Mouse (Mus musculus) heart, adult 18-20 months (tissue): ENCODE measurements around the gene Tiam2. TPM values are rescaled to one million over a fixed set of nuclear protein-coding genes. Genes with fewer than 3 reads are reported as not detected.
A peak's percentile ranks its signal among the peaks of the same experiment; 100 is the strongest.

Experiments used
- DNase-seq, 2 experiments: peaks; one replicate each; pipeline ENCODE4 v3.0.0; 2021 to 2022; ENCODE audit warnings: mixed read lengths in 1 of 2
- total RNA-seq, 2 experiments: library from RNA; stranded (reverse); gene quantifications; 2 replicates each; pipeline ENCODE4 v1.2.3; 2021

Tiam2 gene
- total RNA-seq, 2 experiments from 2014 or later = 2.7 to 3.3 TPM

GRCm38 (mm10) chr17:3498086-3498485 lies 171.7 kb downstream of the Tiam2 start:
- DNase-seq = no peak

- no peak for DNase-seq
Measured at GRCm38 (mm10) chr17:3498580-3498979, 172.2 kb downstream of the Tiam2 start.

GRCm38 (mm10) chr17:3499468-3499867 lies 173.1 kb downstream of the Tiam2 start:
- no peak for DNase-seq

GRCm38 (mm10) chr17:3500076-3500475 lies 173.7 kb downstream of the Tiam2 start:
- no peak for DNase-seq

GRCm38 (mm10) chr17:3500936-3501335 lies 174.6 kb downstream of the Tiam2 start:
- DNase-seq = no peak

- DNase-seq = no peak
Measured at GRCm38 (mm10) chr17:3505711-3506110, 179.3 kb downstream of the Tiam2 start.

DNA sequence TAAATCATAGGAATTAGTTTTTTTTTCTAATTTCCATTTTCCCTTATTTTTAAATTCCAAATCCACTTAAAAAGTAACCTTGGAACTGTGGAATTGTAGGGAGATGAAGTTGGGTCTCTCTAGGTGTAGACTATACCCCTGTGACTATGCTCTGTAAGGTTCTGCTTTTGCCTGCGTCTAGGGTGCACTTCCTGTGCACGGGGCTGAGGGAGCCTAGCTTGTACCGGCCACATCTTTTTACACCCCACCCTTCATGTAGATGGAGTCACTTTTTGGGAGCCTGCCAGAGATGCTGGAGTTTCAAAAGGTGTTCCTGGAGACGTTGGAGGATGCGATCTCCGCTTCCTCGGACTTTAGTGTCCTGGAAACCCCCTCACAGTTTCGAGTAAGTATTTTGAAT lies 180.1 kb downstream of the Tiam2 start:
- DNase-seq = no peak

DNA sequence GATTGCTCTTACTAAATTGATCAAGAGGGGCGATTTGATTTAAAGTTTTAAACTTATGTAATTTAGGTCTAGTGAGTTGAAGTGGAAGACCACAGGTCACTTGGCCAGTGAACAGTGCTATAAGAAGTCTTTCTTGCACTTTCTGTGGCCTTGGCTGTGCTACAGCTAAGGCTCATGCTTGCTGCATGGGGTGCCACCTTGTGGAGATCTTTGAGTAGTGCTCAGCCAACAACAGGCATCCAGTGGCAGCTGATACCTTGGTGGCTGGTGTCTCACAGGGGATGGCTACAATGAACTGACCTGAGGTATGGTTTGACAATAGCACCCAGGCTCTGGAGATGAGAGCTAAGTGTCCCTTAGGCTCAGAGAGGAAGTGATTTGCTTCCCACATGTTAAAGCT lies 183.5 kb downstream of the Tiam2 start:
- peak; percentile 42 to 73 for DNase-seq

DNA sequence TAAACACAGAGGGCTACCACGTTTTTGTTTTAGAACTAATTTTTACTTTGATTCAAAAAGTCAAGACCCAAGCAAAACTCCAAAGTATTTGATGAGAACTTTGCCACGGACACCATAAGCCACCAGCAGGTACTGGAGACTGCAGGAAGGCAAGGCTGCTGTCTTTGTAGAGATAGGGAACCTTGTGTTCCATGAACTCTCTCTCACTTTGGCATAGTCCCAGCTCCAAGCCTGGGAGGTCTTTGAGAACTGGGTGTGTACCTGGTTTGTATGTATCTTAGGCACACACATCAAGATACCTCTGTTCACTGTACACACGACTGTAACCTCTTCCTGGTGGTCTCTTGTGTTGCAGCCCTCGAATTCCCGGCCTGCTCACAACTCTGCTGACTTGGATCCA lies 187.9 kb downstream of the Tiam2 start:
- DNase-seq = no peak

DNA sequence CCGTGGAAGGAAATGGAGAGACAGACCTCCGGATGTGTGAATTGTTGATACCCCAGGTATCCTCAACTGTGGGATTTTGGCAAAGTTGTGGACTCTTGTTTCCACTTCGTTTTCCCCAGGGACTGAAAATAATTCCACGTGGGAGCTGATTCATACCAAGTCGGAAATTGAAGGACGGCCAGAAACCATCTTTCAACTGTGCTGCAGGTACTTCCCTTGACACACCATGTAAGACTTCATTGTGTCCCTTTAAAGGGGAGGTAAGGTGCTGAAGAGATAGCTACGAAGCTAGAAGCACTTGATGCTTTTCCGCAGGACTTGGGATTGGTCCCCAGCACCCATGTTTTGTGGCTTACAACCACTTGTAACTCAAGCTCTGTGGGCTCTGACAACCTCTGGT lies 189.5 kb downstream of the Tiam2 start:
- DNase-seq = no peak

DNA sequence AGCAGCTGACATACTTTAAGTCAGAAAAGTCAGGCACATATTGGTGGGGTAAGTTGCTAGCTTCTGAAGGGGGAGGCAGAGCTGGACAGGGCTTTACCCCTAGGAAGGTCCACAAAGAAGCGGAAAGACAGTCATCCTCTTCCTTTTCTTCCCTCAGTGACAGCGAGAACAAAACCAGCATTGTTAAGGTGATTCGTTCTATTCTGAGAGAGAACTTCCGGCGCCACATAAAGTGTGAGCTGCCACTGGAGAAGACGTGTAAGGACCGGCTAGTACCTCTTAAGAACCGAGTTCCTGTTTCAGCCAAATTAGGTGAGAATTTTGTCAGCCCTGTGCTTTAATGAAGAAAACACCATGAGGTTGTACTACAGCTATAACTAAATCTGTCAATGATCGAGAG lies 190.0 kb downstream of the Tiam2 start:
- no peak for DNase-seq

- no peak for DNase-seq
Measured at GRCm38 (mm10) chr17:3520344-3520743, 194.0 kb downstream of the Tiam2 start.

DNA sequence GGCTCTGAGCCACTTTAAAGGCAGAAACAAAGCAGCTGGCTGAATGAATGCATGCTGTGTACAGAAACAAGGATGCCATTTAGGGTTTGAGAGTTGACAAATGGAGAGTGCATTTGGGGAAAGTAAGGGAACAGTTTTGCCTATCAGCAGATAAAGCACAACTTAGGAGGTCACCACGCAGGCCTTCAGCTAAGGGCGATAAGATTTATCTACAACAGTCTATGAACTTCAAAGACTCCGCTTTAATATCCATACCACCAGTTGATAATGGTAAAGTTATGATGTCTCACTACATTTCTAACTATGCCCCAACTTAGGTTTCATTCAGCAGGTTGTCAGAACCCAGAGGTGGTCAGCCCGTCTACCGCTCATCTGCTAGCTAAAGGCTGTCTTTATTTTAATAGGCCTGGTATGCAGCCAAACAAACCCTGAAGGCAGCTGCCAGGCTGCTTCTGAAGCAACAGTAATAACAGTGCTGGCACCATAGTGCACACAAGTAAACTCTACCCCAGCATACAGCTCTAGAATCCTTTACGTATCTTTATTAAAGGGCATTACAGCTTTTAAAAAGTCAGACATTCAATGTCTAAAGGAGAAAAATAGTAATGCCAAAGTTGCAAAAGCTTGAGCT lies 201.6 kb downstream of the Tiam2 start:
- DNase-seq = peak in 1 of 2 experiments; percentile 6

GRCm38 (mm10) chr17:3529523-3529922 lies 203.2 kb downstream of the Tiam2 start:
- DNase-seq = no peak

DNA sequence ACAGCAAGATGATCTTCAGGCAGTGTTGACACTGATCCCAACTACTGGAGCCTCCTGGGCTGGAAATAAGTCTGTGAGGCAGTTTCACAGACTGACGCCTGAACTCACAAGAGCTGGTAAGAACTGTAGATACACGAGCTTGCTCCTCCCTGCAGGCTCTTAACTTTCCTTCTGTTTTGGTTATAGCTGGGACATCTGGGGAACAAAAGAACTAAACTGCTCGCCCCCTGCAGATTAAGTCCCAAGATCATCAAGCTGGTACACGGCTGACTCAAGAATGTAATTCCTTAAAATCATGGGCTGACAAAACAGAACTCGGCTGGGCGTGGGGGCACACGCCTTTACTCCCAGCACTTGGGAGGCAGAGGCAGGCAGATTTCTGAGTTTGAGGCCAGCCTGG lies 204.2 kb downstream of the Tiam2 start:
- DNase-seq = no peak

- DNase-seq = no peak
Measured at GRCm38 (mm10) chr17:3531641-3532040, 205.3 kb downstream of the Tiam2 start.

GRCm38 (mm10) chr17:3532254-3532653 lies 205.9 kb downstream of the Tiam2 start, which contains the start of gene Cldn20:
Gene Cldn20, plus strand, starts transcription at chr17:3532554.
- DNase-seq = no peak

DNA sequence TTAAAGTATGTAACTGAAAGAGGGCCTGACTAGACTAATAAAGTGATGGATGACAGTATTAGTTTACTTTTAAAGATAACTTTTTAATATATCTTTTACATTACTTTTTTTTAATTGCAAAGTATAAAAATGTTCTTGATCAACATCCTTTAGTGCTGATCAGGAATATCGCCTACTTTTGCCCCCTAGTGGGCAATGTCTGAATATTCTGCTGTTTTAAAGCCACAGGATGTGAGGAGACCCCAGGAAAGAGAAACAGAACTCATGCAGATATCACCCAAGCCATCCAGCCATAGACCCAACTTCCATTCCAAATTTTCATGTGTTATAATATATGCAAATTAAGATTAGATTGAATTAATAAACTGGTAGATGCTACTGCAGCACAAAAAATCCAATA lies 207.1 kb downstream of the Tiam2 start:
- peak in 1 of 2 experiments; percentile 8 for DNase-seq

DNA sequence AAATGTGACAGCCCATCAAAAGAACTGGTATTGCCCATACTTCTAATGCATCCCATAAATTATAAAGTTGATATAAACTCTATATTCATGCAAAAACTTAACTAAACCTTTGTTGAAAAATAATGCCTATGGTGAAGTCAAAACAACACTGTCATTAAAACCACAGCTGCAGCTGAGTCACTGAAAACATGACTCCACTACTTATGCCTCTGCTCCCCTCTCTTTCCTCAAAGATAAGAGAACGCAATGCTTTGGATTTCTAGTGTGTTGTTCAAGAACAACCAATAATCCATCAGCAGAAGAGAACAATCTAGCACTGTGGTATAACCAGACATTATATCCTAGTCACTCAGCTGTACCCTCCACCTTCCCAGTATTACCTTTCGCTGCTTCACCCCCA lies 213.9 kb downstream of the Tiam2 start:
- DNase-seq = no peak

DNA sequence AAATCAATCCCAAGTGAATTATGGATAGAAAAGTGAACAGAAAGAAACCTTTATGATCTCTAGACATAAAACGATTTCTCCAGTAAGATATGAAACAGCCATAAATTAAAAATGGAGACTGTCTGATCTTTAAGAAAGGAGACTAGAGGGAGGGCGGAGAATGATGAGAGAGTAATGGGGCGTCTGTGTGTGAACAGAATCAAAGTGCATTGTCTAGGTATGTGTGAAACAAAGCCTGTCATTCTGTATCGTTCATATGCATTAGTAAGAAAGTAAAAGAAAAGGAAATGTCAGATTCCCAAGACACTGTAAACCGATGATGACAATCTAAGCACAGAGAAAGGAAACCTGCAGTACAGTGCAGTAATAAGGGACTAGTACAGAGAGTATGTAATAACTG lies 214.7 kb downstream of the Tiam2 start:
- no peak for DNase-seq

GRCm38 (mm10) chr17:3547725-3548124 lies 221.4 kb downstream of the Tiam2 start:
- DNase-seq = no peak

- no peak for DNase-seq
Measured at GRCm38 (mm10) chr17:3556251-3556650, 229.9 kb downstream of the Tiam2 start.

DNA sequence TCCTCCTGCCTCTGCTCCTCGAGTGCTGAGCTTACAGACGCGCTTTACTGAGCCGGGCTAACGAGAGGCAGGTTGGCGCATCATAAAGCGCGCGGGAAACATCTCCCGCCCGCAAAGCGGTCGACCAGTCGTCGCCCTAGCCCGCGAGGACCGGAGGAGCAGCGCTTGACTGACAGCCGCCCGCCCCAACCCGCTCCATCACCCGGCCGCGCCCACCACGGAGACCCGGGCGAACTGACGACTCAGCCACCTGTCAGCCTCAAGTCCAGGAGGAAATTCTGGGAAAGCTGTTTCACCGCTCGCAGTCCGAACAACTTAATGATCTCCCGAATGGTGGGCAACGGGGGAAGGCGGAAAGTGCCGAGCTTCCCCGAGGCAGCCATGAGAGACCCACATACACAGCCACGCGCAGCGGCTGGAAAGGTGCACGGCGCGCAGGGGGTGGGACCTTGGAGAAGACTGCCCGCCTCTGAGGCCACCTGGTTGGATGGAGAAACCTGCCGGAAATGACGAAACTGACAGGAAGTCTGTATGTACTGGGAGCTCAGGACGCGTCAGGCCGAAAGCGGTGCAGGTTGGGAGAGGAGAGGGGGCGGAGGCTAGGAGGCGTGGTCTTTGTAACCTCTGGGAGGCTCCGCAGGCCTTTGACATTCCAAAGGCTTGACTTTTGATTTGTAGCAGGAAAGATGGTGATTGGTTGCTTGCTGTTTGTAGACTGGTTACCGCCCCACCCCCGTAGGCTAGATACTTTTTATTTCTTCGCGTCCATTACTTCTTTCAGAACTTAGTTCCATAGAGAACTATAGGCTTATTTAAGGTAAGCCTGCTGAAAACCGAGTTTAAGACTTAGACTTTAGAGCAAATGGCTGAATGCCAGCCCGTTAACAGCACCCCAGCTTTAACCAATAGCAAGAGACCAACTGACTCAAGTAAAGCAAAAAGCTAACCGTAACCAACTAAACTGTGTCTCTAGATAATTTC lies 231.2 kb downstream of the Tiam2 start, which contains the start of gene Tfb1m:
Tfb1m (minus strand) TSS at position 451 of the 981 bp plus-strand sequence.
- DNase-seq = peak; percentile 98 to 99
